Mouse (Mus musculus) skeletal muscle tissue, adult 2 months (tissue): ENCODE results near the gene Slco3a1.

Source experiments
- DNase-seq: peaks from one replicate; pipeline ENCODE4 v3.0.0-alpha.2; 2012; ENCODE audit warnings: low read depth, low spot score

Gene Slco3a1

GRCm38 (mm10) chr7:74487727-74488126 lies 66.9 kb downstream of the Slco3a1 start:
- no peak for DNase-seq

GRCm38 (mm10) chr7:74486083-74486482 lies 68.5 kb downstream of the Slco3a1 start:
- no peak for DNase-seq

- DNase-seq, result no peak
Observed at GRCm38 (mm10) chr7:74485669-74486068, 68.9 kb downstream of the Slco3a1 start.

- no peak for DNase-seq
Observed at GRCm38 (mm10) chr7:74484024-74484385, 70.6 kb downstream of the Slco3a1 start.

GRCm38 (mm10) chr7:74483294-74484023 lies 71.1 kb downstream of the Slco3a1 start:
- no peak for DNase-seq

DNA sequence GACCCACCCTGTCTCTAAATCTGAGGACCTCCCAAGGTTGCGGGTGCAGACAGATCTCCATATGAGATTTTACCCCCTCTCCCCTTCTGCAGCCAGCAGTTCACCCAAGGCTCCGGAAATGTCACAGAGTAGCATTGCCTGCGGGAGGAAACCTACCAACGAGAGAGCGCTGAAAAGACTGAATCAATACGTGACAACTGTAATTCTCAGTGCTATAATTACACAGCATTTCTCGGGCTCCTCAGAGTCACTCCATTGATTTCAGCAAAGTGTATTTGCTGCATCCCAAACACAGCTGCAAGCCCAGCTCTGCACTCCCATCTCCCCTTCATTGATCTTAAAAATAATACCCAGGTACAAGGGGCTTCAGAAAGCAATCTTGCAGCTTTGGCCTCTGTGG lies 82.8 kb downstream of the Slco3a1 start:
- no peak for DNase-seq

GRCm38 (mm10) chr7:74466886-74467285 lies 87.7 kb downstream of the Slco3a1 start:
- no peak for DNase-seq

- no peak for DNase-seq
Observed at GRCm38 (mm10) chr7:74464638-74465037, 89.9 kb downstream of the Slco3a1 start.

DNA sequence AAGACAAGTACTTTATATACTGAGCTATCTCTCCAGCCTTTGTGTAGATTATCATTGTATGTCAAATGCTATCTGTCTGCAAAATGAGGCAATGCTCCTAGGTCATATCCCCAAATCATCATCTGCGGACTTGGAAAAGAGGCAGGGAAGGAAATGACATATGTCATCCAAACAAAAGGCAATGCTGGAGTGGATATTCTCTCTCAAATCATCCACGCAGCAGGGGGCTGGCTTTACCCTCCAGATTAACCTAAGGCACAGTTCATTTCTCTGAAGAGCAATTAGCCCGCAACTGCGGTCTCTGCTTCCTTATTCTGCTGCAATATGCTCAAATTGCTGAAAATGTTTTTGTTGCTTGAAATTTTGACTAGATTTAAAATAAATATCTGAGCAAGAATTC lies 92.1 kb downstream of the Slco3a1 start:
- no peak for DNase-seq

DNA sequence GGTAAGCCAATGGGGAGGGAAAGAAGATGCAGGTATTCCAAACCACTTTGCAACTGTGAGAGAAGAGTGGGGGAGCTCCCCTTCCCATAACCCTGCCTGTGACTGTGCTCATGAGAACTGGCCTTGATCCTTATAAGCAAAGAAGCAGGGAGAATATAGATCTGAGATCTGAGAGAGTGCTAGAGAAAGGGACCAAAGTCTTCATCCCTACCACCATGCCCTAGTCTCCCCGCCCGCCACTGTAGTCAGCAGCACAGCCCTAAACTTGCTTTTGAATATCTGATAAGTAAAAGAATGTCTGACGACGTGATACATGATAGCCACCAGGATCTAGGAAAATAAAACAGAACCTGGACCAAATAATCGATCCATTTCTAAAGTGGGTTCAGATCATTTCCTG lies 92.8 kb downstream of the Slco3a1 start:
- DNase-seq, result no peak

GRCm38 (mm10) chr7:74461146-74461545 lies 93.4 kb downstream of the Slco3a1 start:
- no peak for DNase-seq

- DNase-seq, result peak; percentile 39
Observed at GRCm38 (mm10) chr7:74459812-74460211, 94.8 kb downstream of the Slco3a1 start.

- DNase-seq, result no peak
Observed at GRCm38 (mm10) chr7:74459277-74459676, 95.3 kb downstream of the Slco3a1 start.

- peak; percentile 61 for DNase-seq
Observed at GRCm38 (mm10) chr7:74458475-74459221, 95.9 kb downstream of the Slco3a1 start.

- DNase-seq, result peak; percentile 51
Observed at GRCm38 (mm10) chr7:74457347-74457975, 97.1 kb downstream of the Slco3a1 start.

- DNase-seq, result peak; percentile 17
Observed at GRCm38 (mm10) chr7:74456781-74457180, 97.8 kb downstream of the Slco3a1 start.

DNA sequence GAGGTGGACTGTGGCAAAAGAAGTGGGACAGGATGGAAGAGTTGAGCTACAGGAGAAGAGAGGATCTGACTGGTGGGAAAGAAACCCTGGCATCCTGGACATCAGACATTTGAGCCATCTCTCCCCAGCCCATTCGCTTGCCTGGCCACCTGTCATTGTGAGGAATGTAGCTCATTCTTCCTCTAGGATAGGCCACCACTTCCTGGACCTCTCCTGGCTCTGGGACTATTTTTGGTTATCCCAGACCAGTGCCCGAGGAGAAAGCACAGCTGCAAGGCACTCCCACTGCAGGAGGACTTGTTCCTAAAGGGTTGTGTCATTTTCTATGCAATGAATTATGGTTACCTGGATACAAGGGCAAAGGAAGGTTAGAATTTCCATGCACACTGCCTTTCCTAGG lies 103.5 kb downstream of the Slco3a1 start:
- no peak for DNase-seq

DNA sequence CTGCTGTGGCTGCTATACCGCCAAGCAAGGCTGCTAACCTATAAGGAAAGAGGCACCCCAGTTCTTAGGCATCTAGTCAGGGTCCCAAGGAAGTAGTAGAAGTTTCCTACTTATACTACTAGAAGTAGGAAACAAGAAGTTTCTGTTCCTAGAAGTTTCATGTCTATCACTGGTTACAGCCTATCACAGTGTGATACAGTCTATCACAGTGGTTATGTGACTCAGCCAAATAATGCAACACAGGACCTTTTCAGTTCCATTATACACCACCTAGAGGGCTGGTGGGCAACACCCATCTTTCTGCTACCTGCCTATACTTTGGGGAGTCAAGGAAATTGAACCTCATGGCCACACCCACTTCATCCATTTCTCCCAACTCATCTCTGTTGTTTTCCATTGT lies 104.8 kb downstream of the Slco3a1 start:
- DNase-seq, result no peak

DNA sequence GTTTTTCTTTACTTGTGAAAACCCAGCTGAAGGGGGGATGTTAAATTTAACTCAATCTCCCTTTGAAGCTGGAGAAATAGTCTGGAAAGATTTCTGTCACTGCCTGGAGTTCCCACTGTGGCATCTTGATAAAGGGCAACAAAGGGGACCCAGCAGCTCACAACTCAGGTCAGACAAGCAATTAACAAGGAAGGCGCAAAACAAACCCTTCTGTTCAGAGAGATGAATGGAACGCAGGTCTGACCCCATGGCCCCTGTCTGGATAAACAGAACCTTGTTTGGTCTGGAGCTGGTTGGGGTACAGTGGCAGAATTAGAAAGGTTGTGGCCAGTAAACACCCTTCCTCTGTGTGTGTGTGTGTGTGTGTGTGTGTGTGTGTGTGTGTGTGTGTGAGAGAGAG lies 106.8 kb downstream of the Slco3a1 start:
- DNase-seq, result no peak

GRCm38 (mm10) chr7:74445148-74445547 lies 109.4 kb downstream of the Slco3a1 start:
- no peak for DNase-seq

- no peak for DNase-seq
Observed at GRCm38 (mm10) chr7:74442380-74442779, 112.2 kb downstream of the Slco3a1 start.

GRCm38 (mm10) chr7:74437534-74437933 lies 117.0 kb downstream of the Slco3a1 start:
- DNase-seq, result no peak

DNA sequence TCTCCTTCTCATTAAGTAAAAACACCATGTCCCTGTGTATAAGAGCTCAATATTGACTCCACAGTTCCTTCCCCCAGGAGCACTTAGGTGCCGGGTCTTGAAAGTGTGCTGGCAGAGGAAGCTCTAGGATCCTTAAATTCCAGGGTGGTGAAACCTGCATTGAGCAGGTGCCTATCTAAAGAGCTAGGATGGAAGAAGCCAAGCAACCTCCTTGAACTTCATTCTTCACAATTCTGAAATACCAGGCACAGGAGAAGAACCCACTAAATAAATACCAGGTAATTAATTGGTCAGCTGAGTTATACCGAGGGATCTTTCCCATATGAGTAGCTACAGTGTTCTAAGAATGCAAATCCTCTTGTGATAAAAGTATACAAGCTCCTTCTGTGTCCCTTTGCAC lies 117.9 kb downstream of the Slco3a1 start:
- no peak for DNase-seq
